In genomic region chr7:112135161-112135560, GRCm38 (mm10) we compare ENCODE assay signal across 31 mouse cellular contexts. TPM values are rescaled to one million over a fixed set of nuclear protein-coding genes. Genes with fewer than 3 reads are reported as not detected.
"Had no signal": no experiment of that assay in that cellular context is flagged by ENCODE, and none has a peak within 500 bp of the region (broad histone marks: within the 10 kb centered on the region; RNA-seq: fewer than 3 reads in every experiment).

No protein-coding gene starts in this region.

- H3K4me3 ChIP-seq: limb, embryonic 10.5 days; limb, embryonic 12.5 days; limb, embryonic 13.5 days; limb, embryonic 15.5 days; liver, embryonic 12.5 days; liver, embryonic 13.5 days; liver, embryonic 15.5 days; lung, embryonic 15.5 days; megakaryocyte, embryonic 14.5 days; midbrain, embryonic 10.5 days; midbrain, embryonic 12.5 days; midbrain, embryonic 13.5 days; midbrain, embryonic 15.5 days; myocyte; neural tube, embryonic 12.5 days had no signal

- H3K27ac ChIP-seq: limb, embryonic 10.5 days; limb, embryonic 12.5 days; limb, embryonic 13.5 days; limb, embryonic 15.5 days; liver, embryonic 12.5 days; liver, embryonic 13.5 days; liver, embryonic 14.5 days; liver, embryonic 15.5 days; lung, embryonic 15.5 days; macrophage; midbrain, embryonic 10.5 days; midbrain, embryonic 12.5 days; midbrain, embryonic 13.5 days; midbrain, embryonic 15.5 days; neural tube, embryonic 12.5 days had no signal

- DNase-seq: left cerebral cortex, postnatal 4 days; liver; liver, embryonic 13.5 days; liver, postnatal 0 days; lung, adult 18-20 months; lung, adult 2 months; lung, embryonic 14.5 days; lung, postnatal 10 days; lung, postnatal 14 days; lung, postnatal 36 days; lung, postnatal 4 days; midbrain, embryonic 14.5 days had no signal

- H3K4me1 ChIP-seq: limb, embryonic 10.5 days; liver, embryonic 12.5 days; liver, embryonic 13.5 days; liver, embryonic 15.5 days; midbrain, embryonic 12.5 days; midbrain, embryonic 13.5 days; neural tube, embryonic 12.5 days had no signal

RNA-seq across cellular contexts. Expression of gene Dkk3, which starts 23.7 kb away (rescaled TPM):
- total RNA-seq: megakaryocyte progenitor cell, adult 5-6 weeks; megakaryocyte-erythroid progenitor cell, adult 5-6 weeks; monocyte, adult 5-6 weeks had no signal
- polyA plus RNA-seq: macrophage had no signal
